Comparison of ENCODE assay signal across 10 mouse cellular contexts in genomic region chr11:117103523-117103922, GRCm38 (mm10). TPM values are rescaled to one million over a fixed set of nuclear protein-coding genes. Genes with fewer than 3 reads are reported as not detected.
DNase-seq lines count a peak whose midpoint lies in the region; ATAC-seq and TF ChIP-seq lines count a peak whose summit lies in the region.
"Had no signal": no experiment of that assay in that cellular context is flagged by ENCODE, and none has a peak within 500 bp of the region (broad histone marks: within the 10 kb centered on the region; RNA-seq: fewer than 3 reads in every experiment).

No protein-coding gene starts in this region.

- no peak for ATAC-seq in heart, embryonic 11.5 days (replicated peaks; ENCODE audit: insufficient number of reproducible peaks, low FRiP score, low TSS enrichment)
- ATAC-seq: activated CD4-positive, CD25-positive, alpha-beta regulatory T cell, adult 4 months had no signal

- DNase-seq in heart, adult 11 months: peak; percentile 98
- no peak for DNase-seq in heart, embryonic 10.5 days (ENCODE audit: low spot score)
- DNase-seq in lung, postnatal 10 days: peak; percentile 77
- DNase-seq in forebrain, embryonic 10.5 days (ENCODE audit: extremely low spot score, low spot score): no peak
- no peak for DNase-seq in frontal cortex, postnatal 36 days (ENCODE audit: low spot score in 2 of 2)
- no peak for DNase-seq in urinary bladder, postnatal 25 days (ENCODE audit: low spot score)

- no peak overlapping the region for H3K9ac ChIP-seq in heart, embryonic 11.5 days (ENCODE audit: low read depth, low read length)
- H3K9ac ChIP-seq: heart, embryonic 13.5 days had no signal

- H3K9me3 ChIP-seq in heart, embryonic 11.5 days (replicated peaks; ENCODE audit: control insufficient read depth, low read length): no peaks in the 10 kb centered on the region
- no peaks in the 10 kb centered on the region for H3K9me3 ChIP-seq in E14TG2a.4 (ENCODE audit: low read length)
- H3K9me3 ChIP-seq in heart, embryonic 10.5 days: no peaks in the 10 kb centered on the region
- no peaks in the 10 kb centered on the region for H3K9me3 ChIP-seq in forebrain, embryonic 10.5 days
- H3K9me3 ChIP-seq: heart, embryonic 13.5 days had no signal

- H3K27ac ChIP-seq in heart, embryonic 11.5 days (ENCODE audit: low read depth, low read length): no peak overlapping the region
- H3K27ac ChIP-seq in heart, embryonic 10.5 days: peak overlapping the region; percentile 82; the same call in 1 of the 2 replicates
- no peak overlapping the region for H3K27ac ChIP-seq in forebrain, embryonic 10.5 days

- peaks cover 22% of the 10 kb centered on the region for H3K4me1 ChIP-seq in heart, embryonic 11.5 days (ENCODE audit: control insufficient read depth, insufficient read depth, low read length)
- H3K4me1 ChIP-seq in E14TG2a.4 (replicated peaks; ENCODE audit: low read depth, low read length): peaks cover 87% of the 10 kb centered on the region
- H3K4me1 ChIP-seq in heart, embryonic 10.5 days: peaks cover 46% of the 10 kb centered on the region
- H3K4me1 ChIP-seq in forebrain, embryonic 10.5 days: peaks cover 36% of the 10 kb centered on the region

- no peaks in the 10 kb centered on the region for H3K27me3 ChIP-seq in heart, embryonic 11.5 days (ENCODE audit: control insufficient read depth, insufficient read depth, low read length)
- no peaks in the 10 kb centered on the region for H3K27me3 ChIP-seq in E14TG2a.4 (ENCODE audit: insufficient read depth, low read length)
- H3K27me3 ChIP-seq in heart, embryonic 10.5 days (ENCODE audit: insufficient read depth, poor library complexity, severe bottlenecking): no peaks in the 10 kb centered on the region
- H3K27me3 ChIP-seq in forebrain, embryonic 10.5 days (ENCODE audit: poor library complexity, severe bottlenecking): no peaks in the 10 kb centered on the region
- H3K27me3 ChIP-seq: heart, embryonic 13.5 days had no signal

- H3K4me2 ChIP-seq in heart, embryonic 11.5 days: no peak overlapping the region
- H3K4me2 ChIP-seq: heart, embryonic 13.5 days had no signal

- H3K36me3 ChIP-seq in heart, embryonic 11.5 days (ENCODE audit: control insufficient read depth, insufficient read depth, low read length): no peaks in the 10 kb centered on the region
- no peaks in the 10 kb centered on the region for H3K36me3 ChIP-seq in E14TG2a.4 (ENCODE audit: insufficient read depth, low read length)
- H3K36me3 ChIP-seq in heart, embryonic 10.5 days: no peaks in the 10 kb centered on the region
- H3K36me3 ChIP-seq in forebrain, embryonic 10.5 days (replicated peaks): no peaks in the 10 kb centered on the region
- H3K36me3 ChIP-seq: heart, embryonic 13.5 days had no signal

- H3K4me3 ChIP-seq in heart, embryonic 11.5 days (ENCODE audit: low read depth, low read length): no peak overlapping the region
- peak overlapping the region; percentile 57 for H3K4me3 ChIP-seq in E14TG2a.4 (replicated peaks; ENCODE audit: low read length)
- no peak overlapping the region for H3K4me3 ChIP-seq in heart, embryonic 10.5 days
- H3K4me3 ChIP-seq in forebrain, embryonic 10.5 days: no peak overlapping the region
- H3K4me3 ChIP-seq: heart, embryonic 13.5 days had no signal

- WGBS in heart, embryonic 11.5 days (ENCODE audit: insufficient replicate concordance): 78% methylated on average over 10 of the region's 10 CpGs
- WGBS in heart, embryonic 10.5 days: 87% methylated on average over 10 of the region's 10 CpGs
- 91% methylated on average over 10 of the region's 10 CpGs for WGBS in forebrain, embryonic 10.5 days

- no peak for TF ChIP-seq CTCF in E14TG2a.4 (conservative IDR thresholded peaks at IDR 0.05; ENCODE audit: low read length)

RNA-seq across cellular contexts. Expression of gene Sec14l1, which starts 11.4 kb away (rescaled TPM):
- 32.6 and 39.4 TPM in 2 replicates for polyA plus RNA-seq in heart, embryonic 11.5 days (2014; fragmentation: Nextera tagmentation; extraction: Ambion mirVana)
- 46.2 and 56.0 TPM in 2 replicates for polyA plus RNA-seq in heart, embryonic 10.5 days (2016; fragmentation: Nextera tagmentation; extraction: Ambion mirVana)
- polyA plus RNA-seq in forebrain, embryonic 10.5 days (2016; fragmentation: Nextera tagmentation; extraction: Ambion mirVana): 44.3 and 46.7 TPM in 2 replicates

Comparison
In these comparisons a context has a peak if more than half of its experiments do, and no peak if none do; other contexts are left out.
1. DNase-seq: peak in heart, adult 11 months (single experiment) and lung, postnatal 10 days (single experiment); none in heart, embryonic 10.5 days (single experiment), forebrain, embryonic 10.5 days (single experiment), frontal cortex, postnatal 36 days (0 of 2) and urinary bladder, postnatal 25 days (single experiment).